ENCODE assay signal across 9 mouse cellular contexts in genomic region chr19:40402155-40402963, GRCm38 (mm10).
DNase-seq lines count a peak whose midpoint lies in the region; ATAC-seq and TF ChIP-seq lines count a peak whose summit lies in the region.
"Had no signal": no experiment of that assay in that cellular context is flagged by ENCODE, and none has a peak within 500 bp of the region (broad histone marks: within the 10 kb centered on the region; RNA-seq: fewer than 3 reads in every experiment).

No protein-coding gene starts in this region.

- H3K27me3 ChIP-seq in intestine, embryonic 15.5 days (replicated peaks) = no peaks in the 10 kb centered on the region
- no peaks in the 10 kb centered on the region for H3K27me3 ChIP-seq in lung, embryonic 16.5 days (ENCODE audit: control insufficient read depth, insufficient read depth, low read depth, low read length)
- H3K27me3 ChIP-seq in forebrain, postnatal 0 days (ENCODE audit: insufficient read depth, low read length) = no peaks in the 10 kb centered on the region

- WGBS in intestine, embryonic 15.5 days = 28% methylated on average over 15 of the region's 15 CpGs
- WGBS in lung, embryonic 16.5 days = 23% methylated on average over 15 of the region's 15 CpGs
- WGBS in forebrain, postnatal 0 days = 84% methylated on average over 15 of the region's 15 CpGs

- peak; percentile 50; the same call in 1 of the 2 replicates for ATAC-seq in intestine, embryonic 15.5 days
- no peak for ATAC-seq in lung, embryonic 16.5 days (ENCODE audit: low read depth)
- ATAC-seq in forebrain, postnatal 0 days = no peak

- peak; percentile 31 to 56 for DNase-seq in urinary bladder, postnatal 36 days (ENCODE audit: low spot score in 2 of 2)
- no peak for DNase-seq in urinary bladder, adult 2 months (ENCODE audit: low spot score)
- DNase-seq in forebrain, postnatal 0 days = no peak
- DNase-seq in Muller cell, postnatal 12 days (ENCODE audit: inconsistent ontology term) = no peak
- DNase-seq in left cerebral cortex, postnatal 10 days (ENCODE audit: extremely low spot score in 1 of 2, low spot score in 2 of 2) = no peak
- DNase-seq: layer of hippocampus, postnatal 36 days had no signal

- H3K27ac ChIP-seq in intestine, embryonic 15.5 days = peak overlapping the region; percentile 52; the same call in 1 of the 2 replicates
- 0 out of 2 replicates have a peak overlapping the region, but pooled peaks have one; percentile 0 for H3K27ac ChIP-seq in lung, embryonic 16.5 days (ENCODE audit: low read length)
- H3K27ac ChIP-seq in forebrain, postnatal 0 days (ENCODE audit: low read depth, low read length) = no peak overlapping the region
- H3K27ac ChIP-seq: midbrain, embryonic 10.5 days had no signal

- peaks cover 21% of the 10 kb centered on the region for H3K4me1 ChIP-seq in intestine, embryonic 15.5 days (replicated peaks)
- H3K4me1 ChIP-seq in lung, embryonic 16.5 days (replicated peaks; ENCODE audit: control insufficient read depth, insufficient read depth, low read length) = peaks cover 20% of the 10 kb centered on the region
- no peaks in the 10 kb centered on the region for H3K4me1 ChIP-seq in forebrain, postnatal 0 days (ENCODE audit: insufficient read depth)
- H3K4me1 ChIP-seq: midbrain, embryonic 10.5 days had no signal

- TF ChIP-seq CTCF in forebrain, postnatal 0 days (IDR thresholded peaks at IDR 0.05; ENCODE audit: low read depth) = no peak

- no peak overlapping the region for H3K4me3 ChIP-seq in intestine, embryonic 15.5 days (replicated peaks)
- H3K4me3 ChIP-seq in lung, embryonic 16.5 days (ENCODE audit: low read length) = no peak overlapping the region
- H3K4me3 ChIP-seq in forebrain, postnatal 0 days (ENCODE audit: low read depth, low read length) = no peak overlapping the region
- H3K4me3 ChIP-seq: midbrain, embryonic 10.5 days had no signal

- intact Hi-C loops in left cerebral cortex, postnatal 10 days (cut with DNase I) = no loop called here

- H3K9ac ChIP-seq in intestine, embryonic 15.5 days = no peak overlapping the region
- no peak overlapping the region for H3K9ac ChIP-seq in lung, embryonic 16.5 days (ENCODE audit: low read length)
- H3K9ac ChIP-seq in forebrain, postnatal 0 days = no peak overlapping the region

- H3K4me2 ChIP-seq in intestine, embryonic 15.5 days (replicated peaks) = peak overlapping the region; percentile 12; the same call in 1 of the 2 replicates
- no peak overlapping the region for H3K4me2 ChIP-seq in lung, embryonic 16.5 days (ENCODE audit: low read depth, low read length)
- no peak overlapping the region for H3K4me2 ChIP-seq in forebrain, postnatal 0 days (ENCODE audit: low read depth)

- no peaks in the 10 kb centered on the region for H3K9me3 ChIP-seq in intestine, embryonic 15.5 days
- no peaks in the 10 kb centered on the region for H3K9me3 ChIP-seq in lung, embryonic 16.5 days (ENCODE audit: control insufficient read depth, low read length)
- H3K9me3 ChIP-seq in forebrain, postnatal 0 days (ENCODE audit: low read length) = no peaks in the 10 kb centered on the region
- H3K9me3 ChIP-seq: midbrain, embryonic 10.5 days had no signal

- H3K36me3 ChIP-seq in intestine, embryonic 15.5 days = no peaks in the 10 kb centered on the region
- H3K36me3 ChIP-seq in lung, embryonic 16.5 days (ENCODE audit: control insufficient read depth, insufficient read depth, low read length) = no peaks in the 10 kb centered on the region
- H3K36me3 ChIP-seq in forebrain, postnatal 0 days (ENCODE audit: insufficient read depth) = 0 out of 2 replicates have a peak, but pooled peaks cover 4% of the 10 kb centered on the region
- H3K36me3 ChIP-seq: midbrain, embryonic 10.5 days had no signal

Comparison
In these comparisons a context has a peak if more than half of its experiments do, and no peak if none do; other contexts are left out.
1. DNase-seq: peak in urinary bladder, postnatal 36 days (2 of 2); none in urinary bladder, adult 2 months (single experiment), forebrain, postnatal 0 days (single experiment), Muller cell, postnatal 12 days (single experiment) and left cerebral cortex, postnatal 10 days (0 of 2).